Mouse (Mus musculus) heart, postnatal 10 days (tissue): ENCODE data around the gene Syna. TPM values are rescaled to one million over a fixed set of nuclear protein-coding genes. Genes with fewer than 3 reads are reported as not detected.

Experiments used
- DNase-seq, 2 experiments: peaks; one replicate each; pipeline ENCODE4 v3.0.0; 2021
- intact Hi-C: fragments of 180-260 bp; cut with DNase I; formaldehyde crosslinking; loops from one replicate; pipeline ENCODE4 v1.15.1; 2025
- total RNA-seq, 2 experiments: library from RNA; stranded (reverse); gene quantifications; 2 replicates each; pipeline ENCODE4 v1.2.3; 2021

Syna gene
- total RNA-seq, 2 experiments from 2014 or later = not detected

DNA sequence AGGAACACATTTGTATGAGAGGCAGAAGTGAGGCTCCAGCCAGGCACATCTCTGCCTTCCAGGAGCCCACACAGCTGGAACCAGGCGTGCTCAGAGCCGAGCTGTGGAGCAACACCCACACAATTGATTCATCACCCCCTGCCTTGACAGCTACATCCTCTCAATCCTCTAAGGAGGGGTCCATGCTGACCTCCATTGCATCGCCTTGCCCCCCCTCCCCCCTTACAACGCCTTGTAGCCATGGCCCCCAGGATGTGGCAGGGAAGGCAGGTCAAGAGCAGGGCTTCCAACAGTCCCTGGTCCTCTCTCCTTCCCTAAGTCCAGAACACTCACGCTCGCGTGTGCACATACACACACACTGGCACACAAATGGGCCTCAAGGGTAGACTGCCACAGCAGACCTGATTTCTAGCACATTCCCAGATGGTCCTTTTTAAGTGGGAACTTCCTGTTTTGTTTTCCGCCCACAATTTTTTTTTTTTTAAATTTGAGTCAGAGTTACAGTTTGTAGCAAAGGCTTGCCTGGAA, 9.1 kb upstream of the Syna start:
- intact Hi-C loops = loop anchor here (1.0 kb wide), 1 partner anchor 14 kb away; no protein-coding TSS in a partner anchor
- DNase-seq = peak; percentile 41 to 52

DNA sequence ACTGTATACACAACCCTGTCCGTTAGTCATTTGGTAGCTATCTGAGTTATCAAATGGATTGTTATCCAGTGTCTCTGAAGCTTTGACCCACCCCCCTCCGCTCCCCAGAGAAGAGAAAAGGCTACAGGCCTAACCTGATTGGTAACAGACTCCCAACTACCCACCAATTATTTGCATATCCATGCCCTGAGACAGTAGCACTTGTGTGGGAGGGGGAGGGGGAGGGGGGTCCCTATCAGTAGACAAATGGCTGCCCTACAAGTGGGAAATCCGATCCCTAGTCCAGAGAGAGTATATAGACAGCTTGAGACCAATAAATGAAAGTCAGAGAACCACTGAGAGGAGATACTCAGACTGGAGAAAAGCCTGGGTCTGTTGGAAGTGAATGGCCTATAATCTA, 8.1 kb upstream of the Syna start:
- intact Hi-C loops = no loop called here
- DNase-seq = no peak

DNA sequence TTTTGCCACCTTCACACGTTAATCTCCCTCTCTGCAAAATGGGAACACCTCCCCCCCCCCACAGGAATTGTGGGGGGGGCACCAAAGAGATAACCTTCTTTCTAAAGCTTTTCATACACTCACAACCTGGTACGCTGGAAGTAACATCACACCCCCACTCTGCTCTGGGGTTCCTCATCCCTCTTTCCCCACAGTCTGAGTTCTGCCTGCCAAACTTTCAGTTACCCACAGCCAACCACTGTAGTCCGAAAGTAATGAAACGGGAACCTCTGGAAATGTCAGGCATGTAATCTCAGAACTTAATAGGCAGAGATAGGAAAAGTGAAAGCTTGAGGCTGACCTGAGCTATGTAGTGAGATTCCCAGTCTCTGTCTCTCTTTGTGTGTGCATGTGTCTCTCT, 7.5 kb upstream of the Syna start:
- intact Hi-C loops = no loop called here
- DNase-seq = no peak

DNA sequence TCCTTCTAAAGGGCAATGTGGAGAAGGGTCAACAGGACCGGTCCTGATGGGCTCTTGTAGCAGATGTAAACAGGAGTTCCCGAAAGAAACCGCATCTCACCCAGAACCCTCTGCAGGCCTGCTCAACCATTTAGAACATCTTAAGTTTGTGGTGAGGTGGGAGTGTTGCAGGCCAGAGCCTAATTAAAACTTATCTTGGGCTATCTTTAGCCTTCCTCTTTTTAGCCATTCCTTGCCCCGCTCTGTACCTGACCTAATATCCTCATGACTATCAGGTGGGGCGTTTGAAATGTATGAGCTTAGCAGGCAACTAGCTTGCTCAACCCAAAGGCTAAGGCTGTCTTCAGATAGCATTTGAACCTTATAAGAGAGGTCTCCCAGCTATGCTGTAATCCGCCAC, 5.7 kb upstream of the Syna start:
- intact Hi-C loops = no loop called here
- no peak for DNase-seq

DNA sequence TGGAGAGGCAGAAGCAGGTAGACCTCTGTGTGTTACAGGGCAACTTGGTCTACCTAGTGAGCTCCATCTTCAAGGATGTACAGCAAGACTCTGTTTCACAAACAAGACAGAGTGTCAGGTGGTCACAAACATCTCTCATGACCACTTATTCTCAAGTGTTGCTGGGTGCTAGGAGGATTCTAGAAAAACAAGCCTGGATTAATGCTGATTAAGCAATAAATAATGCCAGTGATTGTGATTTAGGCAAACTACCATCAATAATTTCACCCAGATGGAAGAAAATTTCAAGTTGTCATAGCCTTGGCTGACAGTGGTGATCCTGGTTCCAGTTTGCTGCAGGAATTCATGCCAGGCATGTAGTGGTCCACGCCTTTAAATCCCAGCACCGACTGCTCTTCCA, 4.3 kb upstream of the Syna start:
- intact Hi-C loops = no loop called here
- no peak for DNase-seq

DNA sequence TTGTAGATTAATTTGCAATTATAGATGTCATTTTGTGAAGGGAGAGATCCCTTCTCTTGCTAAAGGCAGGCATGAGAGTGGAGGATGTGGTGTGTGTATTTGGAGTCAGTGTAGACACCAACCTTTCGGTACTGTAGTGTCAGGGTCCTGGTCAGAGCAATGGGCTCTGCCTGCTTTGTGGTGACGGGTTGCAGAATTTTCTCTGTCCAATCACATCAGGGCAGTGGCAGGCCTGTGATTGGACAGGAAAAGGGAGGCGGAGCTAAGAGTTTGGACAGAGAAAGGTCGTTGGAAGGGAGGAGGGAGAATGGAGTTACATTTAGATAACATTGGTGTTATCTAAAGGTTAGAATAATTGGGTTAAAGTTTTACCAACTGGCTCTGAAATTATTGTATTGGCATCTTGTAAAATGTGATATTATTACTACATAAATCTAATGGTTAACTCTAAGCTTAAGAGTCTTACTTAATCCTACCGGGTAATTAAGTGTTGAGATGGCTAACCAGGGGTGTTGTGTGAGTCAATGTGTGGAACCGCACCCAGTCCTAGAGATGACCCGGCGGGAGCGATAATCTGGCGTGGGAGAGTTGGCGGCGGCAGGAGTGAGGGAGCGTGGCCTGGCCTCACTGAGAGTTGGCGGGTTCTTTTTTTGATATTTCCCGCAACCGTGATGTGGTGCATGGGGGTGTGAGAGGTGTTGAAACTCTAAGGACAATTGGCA, 640 bp upstream of the Syna start:
- DNase-seq = no peak
- intact Hi-C loops = no loop called here

DNA sequence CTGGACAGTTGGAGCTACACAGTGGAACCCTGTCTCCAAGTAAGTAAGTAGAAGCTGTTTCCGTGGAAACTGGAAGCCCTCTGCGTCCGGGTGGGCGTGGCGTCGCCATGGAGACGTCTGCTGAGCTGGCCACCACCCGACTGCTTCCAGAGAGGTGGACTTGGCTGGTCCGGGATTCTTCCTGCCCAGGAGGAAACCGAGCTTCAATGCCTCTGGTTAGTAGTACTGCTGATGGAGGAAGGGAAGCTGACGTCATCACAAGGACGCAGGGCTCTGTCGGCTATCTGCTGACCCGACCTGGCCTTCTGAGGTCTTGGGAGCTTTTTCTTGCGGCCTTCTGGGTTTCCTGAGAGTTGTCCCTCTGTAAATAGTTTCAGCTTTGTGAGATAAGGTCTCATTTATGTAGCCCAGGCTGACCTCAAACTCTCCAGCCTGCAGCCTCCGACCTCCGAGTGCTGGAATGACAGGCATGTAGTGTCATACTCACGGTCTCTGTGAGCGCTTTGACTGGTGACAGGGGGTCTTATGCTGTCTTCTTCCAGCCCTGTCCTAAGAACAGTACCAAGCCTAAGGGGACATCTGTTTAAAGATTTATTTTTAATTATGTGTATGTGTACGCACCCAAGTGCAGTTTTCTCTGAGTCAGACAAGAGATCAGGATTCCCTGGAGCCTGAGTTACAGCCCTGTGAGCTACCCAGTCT, 4.4 kb downstream of the Syna start:
- peak; percentile 86 for DNase-seq
- intact Hi-C loops = loop anchor here (1.0 kb wide), 1 partner anchor 14 kb away; no protein-coding TSS in a partner anchor

DNA sequence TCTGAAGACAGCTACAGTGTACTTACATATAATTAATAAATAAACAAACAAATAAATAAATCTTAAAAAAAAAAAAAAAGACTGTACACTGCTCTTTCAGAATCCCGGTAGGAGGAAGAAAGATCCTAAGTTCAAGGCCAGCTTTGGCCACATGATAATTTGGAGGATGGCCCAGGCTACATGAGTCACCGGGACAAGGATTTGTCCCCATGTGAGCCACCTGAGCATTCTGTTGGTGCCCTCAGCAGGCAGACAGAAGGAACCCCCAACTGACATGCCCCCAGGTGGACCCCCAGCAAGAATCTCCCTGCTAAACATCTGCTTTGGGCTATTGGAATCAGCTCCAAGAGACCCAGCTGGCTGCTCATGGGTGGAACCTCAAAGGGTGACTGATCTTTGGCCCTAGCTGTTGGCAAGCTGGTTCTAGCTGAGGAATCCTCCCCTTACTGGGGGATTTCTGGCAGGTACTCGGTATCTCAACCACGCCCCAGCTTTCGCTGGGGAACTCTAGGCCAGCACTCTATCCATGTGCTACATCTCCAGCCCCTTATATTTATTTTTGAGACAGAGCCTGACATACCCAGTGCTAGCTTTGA, 5.9 kb downstream of the Syna start:
- no peak for DNase-seq
- intact Hi-C loops = no loop called here

DNA sequence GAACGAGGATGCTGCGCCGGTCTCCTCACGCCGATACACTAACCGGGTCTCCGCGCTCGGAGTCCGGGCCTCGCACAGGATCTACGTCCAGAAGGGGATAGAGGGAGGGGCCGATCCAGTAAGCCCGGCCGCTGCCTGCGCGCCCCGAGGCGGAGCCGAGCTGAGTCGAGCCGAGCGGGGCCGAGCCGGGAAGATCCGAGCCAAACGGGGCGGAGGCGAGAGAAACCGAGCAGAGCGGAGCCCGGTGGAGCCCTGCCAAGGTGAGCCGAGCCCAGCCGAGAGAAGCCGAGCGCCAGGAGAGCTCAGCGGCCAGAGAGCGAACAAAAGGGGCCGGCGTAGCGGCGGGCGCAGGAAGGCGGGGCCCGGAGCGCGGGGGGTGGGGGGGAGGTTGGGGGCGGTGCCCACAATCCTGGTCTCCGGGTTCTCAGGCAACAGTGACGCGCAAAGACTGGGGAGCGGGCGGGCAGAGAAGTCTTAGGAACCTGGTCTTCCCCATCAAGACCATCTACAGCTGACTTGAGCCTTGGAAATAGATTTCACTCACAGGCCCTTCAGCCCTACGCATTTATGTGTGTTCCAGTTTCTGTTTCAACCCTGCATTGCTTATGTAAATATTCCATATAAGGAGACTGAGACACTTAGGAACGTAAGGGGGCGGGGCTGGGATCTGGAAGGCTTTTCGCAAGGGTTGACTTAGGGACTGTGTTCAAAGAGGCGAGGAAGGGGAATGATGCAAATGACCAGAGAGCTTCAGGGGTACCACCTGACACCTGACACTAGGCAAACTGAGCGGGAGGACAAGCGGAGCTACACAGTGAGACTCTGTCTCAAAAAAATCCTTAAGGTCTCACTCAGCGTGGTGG, 7.6 kb downstream of the Syna start, which contains the start of gene Clip2:
Clip2 (minus strand) TSS at position 325 of the 863 bp plus-strand sequence.
- intact Hi-C loops = no loop called here
- DNase-seq = peak; percentile 99

DNA sequence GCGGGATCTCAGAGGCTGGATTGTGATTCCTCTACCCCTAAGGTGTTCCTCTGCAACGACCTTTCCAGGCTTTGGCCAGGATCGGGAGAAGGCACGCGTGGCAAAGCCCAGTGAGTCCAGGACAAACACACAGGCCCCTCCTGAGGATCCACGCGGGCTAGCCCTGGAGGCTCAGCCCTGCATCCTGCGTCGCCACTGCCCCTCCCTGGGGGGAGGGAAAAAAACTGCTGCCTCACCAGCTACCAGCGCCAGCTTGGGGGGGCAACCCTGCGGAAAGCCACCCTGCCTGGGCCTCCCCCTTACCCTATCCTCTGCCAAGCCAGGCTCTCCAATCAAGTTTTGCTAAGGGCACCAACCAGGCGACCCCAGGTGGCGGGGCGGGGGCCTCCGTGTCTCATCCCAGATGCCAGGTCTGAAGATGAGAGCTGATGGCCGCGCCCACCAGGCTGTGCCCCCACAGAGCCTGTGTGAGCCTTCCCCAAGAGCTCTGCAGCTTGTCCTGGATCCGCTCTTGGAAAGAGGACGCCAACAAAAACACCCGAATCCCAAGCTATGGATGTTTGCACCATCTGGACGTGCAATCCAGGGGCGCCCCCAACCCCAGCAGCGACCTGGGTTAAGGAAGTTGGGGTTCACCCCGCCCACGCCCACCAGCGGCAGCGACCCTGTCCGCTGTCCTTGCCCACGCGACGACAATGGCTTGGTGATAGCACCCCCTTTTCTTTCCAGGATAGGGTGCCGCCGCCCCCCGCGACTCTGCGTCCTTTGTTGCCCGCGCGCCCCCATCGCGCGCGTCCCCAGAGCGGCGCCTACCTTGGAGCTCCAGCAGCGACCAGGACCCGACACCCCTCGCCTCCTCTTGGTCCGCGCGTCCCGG, 8.5 kb downstream of the Syna start:
- intact Hi-C loops = loop anchor here (2.0 kb wide), 1 partner anchor 45 kb away; no protein-coding TSS in a partner anchor
- peak; percentile 48 to 52 for DNase-seq

DNA sequence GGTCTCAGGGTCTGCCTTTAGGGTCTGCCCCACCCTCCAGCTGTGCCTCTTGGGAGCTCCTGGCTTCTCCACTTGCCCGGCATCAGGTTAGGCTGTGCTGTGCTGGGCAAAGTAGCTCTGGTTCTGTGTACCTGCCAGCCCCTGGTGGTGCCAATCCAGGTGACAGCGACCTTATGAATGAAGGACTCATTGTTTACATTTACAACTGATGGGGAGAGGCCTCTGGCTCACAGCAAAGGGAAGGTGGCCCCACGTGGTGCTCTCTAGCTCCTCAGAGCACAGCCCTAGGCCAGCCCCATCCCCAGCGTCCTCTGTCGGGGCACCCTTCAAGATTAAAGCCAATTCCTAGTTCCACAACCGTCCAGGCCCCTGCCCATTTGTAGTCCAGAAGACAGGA, 9.1 kb downstream of the Syna start:
- peak in 1 of 2 experiments; percentile 25 for DNase-seq
- intact Hi-C loops = loop anchor here (2.0 kb wide), 1 partner anchor 44 kb away; no protein-coding TSS in a partner anchor

DNA sequence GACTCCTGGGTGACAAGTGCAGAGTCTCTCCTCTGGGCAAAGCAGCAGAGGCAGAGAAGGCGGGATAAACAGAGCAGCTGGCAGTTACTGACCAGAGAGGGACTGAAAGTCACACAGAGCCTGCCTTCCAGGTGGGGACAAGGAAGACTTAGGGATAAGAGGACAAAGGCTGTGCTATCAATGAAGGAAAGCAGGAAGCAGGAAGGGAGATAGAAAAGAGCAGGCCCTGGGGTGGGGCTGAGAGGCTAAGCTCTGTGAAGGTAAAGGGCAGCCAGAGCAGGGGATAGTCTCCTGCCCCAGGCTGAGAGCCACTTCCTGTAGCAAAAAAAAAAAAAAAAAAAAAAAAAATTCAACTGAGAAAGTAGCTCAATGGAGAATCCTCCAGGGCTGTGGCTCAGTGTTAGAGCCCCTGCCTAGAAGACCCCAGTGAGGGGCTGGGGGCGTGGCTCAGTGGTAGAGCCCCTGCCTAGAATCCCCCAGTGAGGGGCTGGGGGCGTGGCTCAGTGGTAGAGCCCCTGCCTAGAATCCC, 10.3 kb downstream of the Syna start:
- intact Hi-C loops = loop anchor here (2.0 kb wide), 1 partner anchor 43 kb away; no protein-coding TSS in a partner anchor

DNA sequence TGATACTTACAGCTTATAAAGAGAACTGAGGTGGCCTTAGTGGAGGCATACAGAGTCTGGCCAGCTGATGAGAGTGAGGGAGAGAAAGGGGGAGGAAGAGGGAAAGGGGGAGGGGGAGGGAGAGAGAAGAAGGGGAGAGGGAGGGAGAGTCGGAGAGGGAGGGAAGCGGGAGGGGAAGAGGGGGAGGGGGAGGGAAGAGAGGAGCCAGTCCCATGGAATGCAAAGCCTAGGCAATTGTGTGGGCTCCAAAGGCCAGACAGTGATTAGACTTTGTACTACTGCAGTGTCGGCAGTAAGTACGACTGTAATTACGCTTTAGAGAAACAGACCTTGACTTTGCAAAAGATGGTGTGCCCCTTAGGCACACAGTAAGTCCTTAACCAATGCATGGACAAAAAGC, 11.7 kb downstream of the Syna start:
- no peak for DNase-seq
- intact Hi-C loops = no loop called here

More for the DNA sequence above, 10.3 kb downstream of the Syna start:
- no peak for DNase-seq

DNA sequence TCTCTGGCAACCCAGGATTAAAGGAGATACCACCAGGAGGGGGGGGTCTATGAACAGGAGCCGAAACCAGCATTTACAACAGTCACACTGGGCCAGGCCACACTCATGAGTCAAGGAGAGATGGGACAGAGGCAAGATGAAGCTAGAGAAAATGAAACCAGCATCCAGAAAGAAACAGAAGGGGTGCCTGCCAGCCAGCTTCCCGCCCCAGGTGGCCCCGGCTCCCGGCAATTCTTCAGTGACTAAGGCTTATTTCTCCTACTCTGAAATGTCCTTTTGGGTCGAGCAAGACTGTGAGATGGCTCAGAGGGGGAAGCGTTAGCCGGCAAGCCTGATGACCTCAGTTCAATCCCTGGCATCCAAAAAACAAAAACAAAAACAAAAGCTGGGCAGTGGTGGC, 13.2 kb downstream of the Syna start:
- no peak for DNase-seq
- intact Hi-C loops = no loop called here

DNA sequence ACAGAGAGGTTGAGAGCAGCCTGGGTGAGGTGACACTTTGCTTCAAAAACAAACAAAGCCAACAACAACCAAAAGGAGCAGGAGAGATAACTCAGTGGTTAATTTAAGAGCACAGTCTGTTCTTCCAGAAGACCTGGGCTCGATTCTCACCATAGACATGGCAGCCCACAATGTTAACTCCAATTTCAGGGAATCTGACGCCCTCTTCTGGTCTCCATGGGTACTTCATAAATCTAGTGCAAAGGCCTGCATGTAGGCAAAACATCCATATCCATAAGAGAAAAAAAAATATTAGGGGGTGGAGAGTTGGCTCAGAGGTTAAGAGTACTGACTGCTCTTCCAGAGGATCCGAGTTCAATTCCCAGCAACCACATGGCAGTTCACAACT, 14.7 kb downstream of the Syna start:
- intact Hi-C loops = no loop called here
- no peak for DNase-seq

DNA sequence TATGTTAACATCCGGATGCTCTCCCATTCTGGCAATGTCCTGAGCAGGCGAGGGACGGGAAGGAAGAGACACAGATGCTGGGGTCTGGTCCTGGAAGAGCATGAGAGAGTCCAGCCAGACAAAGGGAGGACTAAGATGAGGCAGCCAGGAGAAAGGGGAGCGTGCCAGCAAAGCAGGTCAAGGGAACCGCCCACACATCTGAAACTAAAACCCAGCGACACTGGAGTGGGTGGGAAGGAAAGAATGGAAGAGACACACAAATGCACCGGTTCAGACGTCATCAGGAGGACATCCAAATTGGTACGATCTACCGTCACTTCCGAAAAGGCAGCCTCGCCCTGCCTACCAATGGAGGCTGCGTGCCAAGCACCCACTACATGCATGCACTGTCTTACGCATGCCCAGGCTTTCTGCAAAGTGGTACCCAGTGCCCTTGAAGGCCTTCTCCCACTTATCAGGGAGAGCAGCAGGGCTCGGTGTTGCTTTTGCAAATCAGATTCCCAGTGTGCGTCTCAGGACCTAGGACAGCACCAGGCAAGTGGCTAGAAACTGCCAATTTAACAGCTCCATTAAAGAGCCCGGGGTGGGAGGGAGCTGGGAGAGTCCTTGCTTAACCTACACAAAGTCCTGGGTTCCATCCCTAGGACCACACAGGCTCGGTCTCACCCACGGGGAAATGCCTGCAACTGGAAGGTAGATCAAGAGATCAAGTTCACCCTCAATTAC, 15.3 kb downstream of the Syna start:
- peak; percentile 63 for DNase-seq
- intact Hi-C loops = loop anchor here (5.0 kb wide), 1 partner anchor 38 kb away; the partner anchor contains the start of gene Rfc2

DNA sequence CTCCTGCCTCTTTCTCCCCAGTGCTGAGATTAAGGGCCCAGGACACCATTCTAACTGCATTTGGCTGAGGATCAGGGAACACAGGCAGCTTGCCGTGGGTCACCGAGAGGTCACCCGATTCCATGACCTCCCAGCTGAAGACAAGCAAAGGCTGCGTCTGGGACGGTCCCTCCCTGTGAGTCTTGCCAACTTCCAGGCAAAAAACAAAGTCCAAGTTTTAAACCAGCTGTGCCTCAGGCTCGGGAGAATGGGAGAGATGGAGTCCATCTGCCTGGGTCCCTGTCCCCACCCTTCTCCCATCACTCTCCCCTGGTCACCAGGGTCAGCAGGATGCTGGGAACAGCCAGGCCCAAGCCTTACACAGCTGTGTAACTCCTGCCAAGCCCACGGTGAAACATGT, 18.3 kb downstream of the Syna start:
- DNase-seq = peak; percentile 89 to 90
- intact Hi-C loops = loop anchor here (5.0 kb wide), 1 partner anchor 41 kb away; the partner anchor contains the start of gene Rfc2

DNA sequence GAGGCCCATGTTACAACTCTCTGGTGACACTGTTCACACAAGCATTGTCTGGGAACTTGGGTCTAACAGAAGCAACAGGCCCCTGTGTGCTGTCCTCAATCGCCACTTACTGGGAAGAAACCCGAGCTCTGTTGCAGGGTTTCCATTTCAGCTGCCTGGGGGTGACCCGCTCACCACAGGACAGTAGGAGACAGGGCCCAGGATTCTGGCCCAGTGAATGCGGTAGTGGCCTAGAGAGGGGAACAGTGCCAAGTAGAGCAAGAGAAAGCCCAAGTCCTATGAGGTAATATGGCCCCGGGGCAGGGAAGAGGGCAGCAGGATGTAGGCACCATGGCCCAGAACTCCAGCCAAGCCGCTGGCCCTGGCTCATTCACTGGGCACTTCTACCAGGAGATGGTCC, 19.1 kb downstream of the Syna start:
- intact Hi-C loops = loop anchor here (5.0 kb wide), 1 partner anchor 41 kb away; the partner anchor contains the start of gene Rfc2
- peak; percentile 52 to 62 for DNase-seq
